Mouse (Mus musculus) layer of hippocampus, postnatal 36 days (tissue): ENCODE measurements at regions not wholly inside any gene's neighbourhood (a gene's known extent, or its start where the extent isn't known, plus 50 kb on each side); places are given as distances from the start of the nearest gene placed in this dataset.

Source experiments
- DNase-seq, 2 experiments: peaks; one replicate each; pipeline ENCODE4 v3.0.0; 2022
- microRNA-seq, 2 experiments: library from miRNA; unstranded; fragments of <30 nt; microRNA quantifications; one replicate each; pipeline ENCODE4 v1.2.0; 2021

GRCm38 (mm10) chr11:24830484-24830883 lies 752.6 kb downstream of the Bcl11a start:
- DNase-seq, result no peak

GRCm38 (mm10) chr11:24843839-24844738 lies 766.2 kb downstream of the Bcl11a start:
- DNase-seq, result no peak

- no peak for DNase-seq
Observed at GRCm38 (mm10) chr11:24856991-24857390, 779.1 kb downstream of the Bcl11a start.

- no peak for DNase-seq
Observed at GRCm38 (mm10) chr11:24864637-24865036, 786.8 kb downstream of the Bcl11a start.

GRCm38 (mm10) chr11:24865067-24865796 lies 787.4 kb downstream of the Bcl11a start:
- no peak for DNase-seq

Small RNAs in the stretch of these regions (microRNA-seq; reads per million reads assigned to microRNA genes)
- gene Gm25507, result 0 reads per million in 2 experiments
